14 mouse cellular contexts compared by ENCODE assay signal in the genomic region with DNA sequence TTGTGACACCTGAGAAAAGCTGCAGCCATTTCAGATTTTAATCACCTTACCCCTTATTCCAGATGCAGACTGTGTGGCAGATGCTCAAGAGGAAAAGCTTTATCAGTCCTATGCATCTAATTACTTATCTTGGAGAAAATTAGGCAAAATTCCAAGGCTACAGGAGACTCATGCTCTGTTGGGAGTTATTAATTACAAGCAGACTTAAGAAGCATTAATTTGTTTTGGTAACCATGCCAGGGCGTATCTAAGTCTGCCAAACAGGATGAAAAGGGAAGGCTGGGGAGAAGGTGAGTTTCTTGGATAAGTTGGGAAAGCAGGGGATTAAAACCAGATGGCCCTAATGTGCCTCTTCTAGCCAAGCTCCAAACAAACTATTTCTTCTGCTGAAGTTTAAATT.
DNase-seq lines count a peak whose midpoint lies in the region; ATAC-seq and TF ChIP-seq lines count a peak whose summit lies in the region.
"Had no signal": no experiment of that assay in that cellular context is flagged by ENCODE, and none has a peak within 500 bp of the region (broad histone marks: within the 10 kb centered on the region; RNA-seq: fewer than 3 reads in every experiment).

No protein-coding gene starts in this region.

- no peak overlapping the region for H3K4me3 ChIP-seq in midbrain, embryonic 14.5 days (replicated peaks; ENCODE audit: low read depth, low read length)
- no peak overlapping the region for H3K4me3 ChIP-seq in midbrain, embryonic 13.5 days (replicated peaks)
- no peak overlapping the region for H3K4me3 ChIP-seq in left cerebral cortex, adult 2 months
- H3K4me3 ChIP-seq: limb, embryonic 12.5 days; liver, embryonic 15.5 days had no signal

- peaks cover 7% of the 10 kb centered on the region for H3K4me1 ChIP-seq in midbrain, embryonic 14.5 days (ENCODE audit: control insufficient read depth, insufficient read depth, low read length)
- H3K4me1 ChIP-seq in midbrain, embryonic 13.5 days (replicated peaks), result peaks cover 21% of the 10 kb centered on the region
- H3K4me1 ChIP-seq: limb, embryonic 12.5 days; liver, embryonic 15.5 days had no signal

- ATAC-seq in midbrain, embryonic 14.5 days (ENCODE audit: low FRiP score, low TSS enrichment), result no peak
- no peak for ATAC-seq in midbrain, embryonic 13.5 days

- peak; percentile 80 for DNase-seq in heart, adult 11 months
- no peak for DNase-seq in heart, postnatal 25 days (ENCODE audit: low spot score)
- peak; percentile 47 for DNase-seq in midbrain, embryonic 14.5 days
- peak; percentile 37 for DNase-seq in embryo, embryonic 10.5 days (ENCODE audit: low spot score)
- DNase-seq in gonadal fat pad, adult 2 months (ENCODE audit: low read depth), result peak; percentile 63
- no peak for DNase-seq in left cerebral cortex, adult 2 months (ENCODE audit: extremely low spot score in 1 of 2, low spot score in 2 of 2)
- DNase-seq: cerebellum, adult 9-11 months; gastrocnemius, postnatal 25 days; kidney, adult 9 months; right cerebral cortex, postnatal 25 days; thymus, postnatal 4 days had no signal

- no peaks in the 10 kb centered on the region for H3K27me3 ChIP-seq in midbrain, embryonic 14.5 days (ENCODE audit: control insufficient read depth, insufficient read depth, low read length)
- H3K27me3 ChIP-seq in midbrain, embryonic 13.5 days, result no peaks in the 10 kb centered on the region
- H3K27me3 ChIP-seq: limb, embryonic 12.5 days; liver, embryonic 15.5 days had no signal

- no peak overlapping the region for H3K9ac ChIP-seq in midbrain, embryonic 14.5 days (replicated peaks; ENCODE audit: low read length)
- H3K9ac ChIP-seq in midbrain, embryonic 13.5 days (replicated peaks), result no peak overlapping the region
- H3K9ac ChIP-seq: limb, embryonic 12.5 days; liver, embryonic 15.5 days had no signal

- no peak overlapping the region for H3K27ac ChIP-seq in midbrain, embryonic 14.5 days (replicated peaks; ENCODE audit: low read depth, low read length)
- H3K27ac ChIP-seq in midbrain, embryonic 13.5 days, result no peak overlapping the region
- H3K27ac ChIP-seq in left cerebral cortex, adult 2 months, result no peak overlapping the region
- H3K27ac ChIP-seq: limb, embryonic 12.5 days; liver, embryonic 15.5 days had no signal

- no peak overlapping the region for H3K4me2 ChIP-seq in midbrain, embryonic 14.5 days (ENCODE audit: low read length)
- no peak overlapping the region for H3K4me2 ChIP-seq in midbrain, embryonic 13.5 days (replicated peaks)
- H3K4me2 ChIP-seq: limb, embryonic 12.5 days; liver, embryonic 15.5 days had no signal

- intact Hi-C loops in heart, postnatal 25 days (cut with DNase I), result no loop called here
- intact Hi-C loops in left cerebral cortex, adult 2 months (cut with DNase I), result no loop called here

- H3K9me3 ChIP-seq in midbrain, embryonic 14.5 days (ENCODE audit: control insufficient read depth, low read length), result no peaks in the 10 kb centered on the region
- no peaks in the 10 kb centered on the region for H3K9me3 ChIP-seq in midbrain, embryonic 13.5 days
- H3K9me3 ChIP-seq: limb, embryonic 12.5 days; liver, embryonic 15.5 days had no signal

- WGBS in midbrain, embryonic 14.5 days, result 63% methylated on average over 1 of the region's 1 CpGs
- 64% methylated on average over 1 of the region's 1 CpGs for WGBS in midbrain, embryonic 13.5 days

- TF ChIP-seq CTCF in left cerebral cortex, adult 2 months (IDR thresholded peaks at IDR 0.05), result no peak

- H3K36me3 ChIP-seq in midbrain, embryonic 14.5 days (ENCODE audit: control insufficient read depth, insufficient read depth, low read length), result no peaks in the 10 kb centered on the region
- H3K36me3 ChIP-seq in midbrain, embryonic 13.5 days, result no peaks in the 10 kb centered on the region
- H3K36me3 ChIP-seq: limb, embryonic 12.5 days; liver, embryonic 15.5 days had no signal

Comparison
In these comparisons a context has a peak if more than half of its experiments do, and no peak if none do; other contexts are left out.
1. DNase-seq: peak in heart, adult 11 months (single experiment), midbrain, embryonic 14.5 days (single experiment), embryo, embryonic 10.5 days (single experiment) and gonadal fat pad, adult 2 months (single experiment); none in heart, postnatal 25 days (single experiment) and left cerebral cortex, adult 2 months (0 of 2).